Mouse (Mus musculus): ENCODE measurements around the gene Prmt8.

The Prmt8 gene

DNA sequence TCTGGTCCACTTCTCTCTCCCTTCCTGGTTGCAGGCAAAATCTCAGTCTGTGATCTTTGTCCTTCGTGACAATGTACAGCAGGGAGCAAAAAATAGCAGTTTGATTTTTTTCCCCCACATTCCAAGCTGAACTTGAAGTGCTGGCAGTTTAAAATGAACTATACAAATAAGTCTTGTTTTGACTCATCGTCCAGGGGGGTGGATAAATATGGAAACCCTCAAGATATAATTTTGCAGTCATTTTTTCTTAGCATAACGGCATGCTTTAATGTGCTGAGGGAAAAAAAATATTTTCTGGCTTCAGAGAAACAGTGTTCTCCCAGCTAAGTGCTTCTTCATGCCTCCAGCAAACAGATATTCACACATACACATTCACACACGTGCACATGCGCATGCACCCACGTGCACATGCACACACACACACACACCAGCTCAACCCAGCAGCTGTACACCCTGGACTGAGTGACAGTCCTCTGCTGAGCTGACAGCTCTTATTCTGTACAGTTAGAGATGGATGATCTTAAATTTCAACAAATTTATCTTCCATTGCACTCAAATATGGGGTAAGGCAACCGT, 107.5 kb downstream of the Prmt8 start:
- CTCF ChIA-PET: interaction anchor here (0.5 kb wide), 1 partner anchor 27 kb away, joined by 4 read pairs; no protein-coding TSS in a partner anchor

DNA sequence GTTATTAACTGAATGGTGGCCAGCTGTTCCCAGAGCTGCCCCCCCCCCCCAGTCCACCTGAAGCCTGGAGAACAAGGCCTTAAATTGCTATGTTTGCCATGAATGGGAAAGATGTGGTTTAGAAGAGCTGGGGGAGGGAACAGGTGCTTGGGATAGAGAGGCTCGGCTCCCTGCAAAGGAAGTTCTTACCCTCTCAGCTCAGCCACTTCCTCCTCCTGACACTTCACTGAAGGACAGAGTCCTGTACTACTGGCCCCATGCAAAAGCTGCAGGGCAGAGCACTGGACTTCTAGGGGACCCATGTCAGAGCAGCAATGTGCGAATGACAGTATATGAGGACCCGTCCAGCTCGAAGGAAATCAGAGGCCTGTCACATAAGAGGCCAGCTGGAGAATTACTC, 109.3 kb downstream of the Prmt8 start:
- CTCF ChIA-PET: no interaction called here

GRCm38 (mm10) chr6:127659472-127659871, 109.8 kb downstream of the Prmt8 start:
- CTCF ChIA-PET: no interaction called here

- CTCF ChIA-PET: no interaction called here
Observed at GRCm38 (mm10) chr6:127657152-127657551, 112.1 kb downstream of the Prmt8 start.

DNA sequence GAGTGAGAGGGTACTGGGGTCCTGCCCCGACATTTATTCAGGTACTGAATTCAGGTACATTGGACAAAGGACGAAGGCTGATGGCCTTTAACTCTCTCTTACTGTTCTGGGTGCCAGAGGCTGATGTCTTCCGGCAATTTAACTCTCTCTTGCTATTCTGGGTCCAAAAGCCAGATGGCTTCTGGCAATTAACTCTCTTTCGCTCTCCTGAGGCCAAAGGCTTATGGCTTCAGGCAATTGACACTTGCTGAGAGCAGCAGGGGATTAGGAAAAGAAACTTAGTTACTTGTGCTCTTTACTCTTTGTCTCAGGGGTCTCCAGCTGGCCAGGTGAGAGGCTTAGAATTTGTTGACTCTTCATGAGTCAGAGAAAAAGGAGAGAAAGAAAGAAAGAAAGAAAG, 113.3 kb downstream of the Prmt8 start:
- CTCF ChIA-PET: no interaction called here

DNA sequence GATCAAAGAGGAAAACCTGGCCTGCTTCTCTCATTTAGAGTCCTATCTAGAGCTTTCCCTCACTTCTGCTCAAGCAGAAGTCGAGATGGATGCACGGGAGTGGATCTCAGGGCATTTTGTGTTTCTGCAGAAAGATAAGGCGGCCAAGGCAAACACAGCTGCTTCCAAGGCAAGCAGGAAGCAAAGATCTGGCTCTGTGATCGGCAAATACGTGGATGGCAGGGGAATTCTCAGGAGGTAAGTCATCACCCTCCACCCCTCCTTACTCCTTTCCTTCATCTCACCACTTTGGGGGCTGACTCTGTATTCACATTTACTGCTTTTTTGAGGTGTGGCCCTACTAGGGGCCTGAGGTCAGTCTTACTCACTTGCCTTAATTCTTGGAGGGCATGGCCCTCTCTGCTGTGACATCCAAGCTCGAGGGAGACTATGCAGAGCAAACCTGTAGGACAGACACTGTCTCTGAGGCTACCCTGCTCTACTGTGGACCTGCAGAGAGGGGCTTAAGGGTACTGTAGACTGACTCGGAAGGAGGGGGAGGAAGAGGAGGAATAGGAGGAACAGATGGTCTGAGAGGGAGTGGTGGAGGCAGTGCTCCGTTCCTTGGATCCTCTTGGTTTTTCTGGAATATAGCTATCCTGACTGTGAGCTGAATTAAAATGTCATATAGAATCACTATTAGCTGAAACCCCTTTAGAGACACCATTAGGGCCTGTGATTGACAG, 128.0 kb downstream of the Prmt8 start:
- CTCF ChIA-PET: no interaction called here
